Mouse (Mus musculus) C2C12 (cell line): ENCODE measurements at regions not wholly inside any gene's neighbourhood (a gene's known extent, or its start where the extent isn't known, plus 50 kb on each side); places are given as distances from the start of the nearest gene placed in this dataset.

Experiments
- CEBPB ChIP-seq: IDR thresholded peaks from one replicate; pipeline ENCODE4 v1.6.1; 2011; ENCODE audit warnings: low read depth, mild to moderate bottlenecking, control low read depth, moderate library complexity
- CTCF ChIP-seq: IDR thresholded peaks from one replicate; pipeline ENCODE4 v1.5.1; 2011; ENCODE audit not compliant: control insufficient read depth, insufficient read depth, insufficient read length
- FOSL1 ChIP-seq: IDR thresholded peaks from one replicate; pipeline ENCODE4 v1.8.0; 2011; ENCODE audit warnings: mild to moderate bottlenecking, low read length; ENCODE audit not compliant: poor library complexity, insufficient read depth, severe bottlenecking
- MAX ChIP-seq: IDR thresholded peaks from one replicate; pipeline ENCODE4 v1.6.1; 2011; ENCODE audit warnings: mild to moderate bottlenecking, control low read depth
- MYOG ChIP-seq: IDR thresholded peaks from one replicate; pipeline ENCODE4 v1.6.1; 2011; ENCODE audit not compliant: control insufficient read depth, insufficient read length; ENCODE audit errors: extremely low read depth
- USF1 ChIP-seq: IDR thresholded peaks from one replicate; pipeline ENCODE4 v1.6.1; 2011; ENCODE audit warnings: low read depth, mild to moderate bottlenecking, control low read depth, moderate library complexity

GRCm38 (mm10) chr8:126244321-126244720 is 54.0 kb upstream of the Slc35f3 start:
- TF ChIP-seq CTCF = no peak
- no peak for TF ChIP-seq MYOG
- no peak for TF ChIP-seq USF1
- TF ChIP-seq MAX = no peak
- no peak for TF ChIP-seq CEBPB
- TF ChIP-seq FOSL1 = no peak
